Mouse (Mus musculus) embryonic fibroblast, embryonic 13.5 days (primary cell): Measurements from ENCODE around the gene Kcnmb1.

Experiments used
- CTCF ChIP-seq: IDR thresholded peaks from 2 replicates; pipeline ENCODE4 v1.5.1; 2011; ENCODE audit warnings: mild to moderate bottlenecking, control low read depth, low read length, moderate library complexity, borderline replicate concordance; ENCODE audit not compliant: insufficient read depth
- POLR2A ChIP-seq: IDR thresholded peaks from 2 replicates; pipeline ENCODE4 v1.6.1; 2011; ENCODE audit warnings: low read depth, mild to moderate bottlenecking, control low read depth, low read length, moderate library complexity

- TF ChIP-seq POLR2A, result no peak
- TF ChIP-seq CTCF, result no peak
These were observed 17.3 kb downstream of the Kcnmb1 start for GRCm38 (mm10) chr11:33980146-33980545.
